Mouse (Mus musculus) megakaryocyte, embryonic 14.5 days (primary cell): ENCODE measurements around the gene Tab1.

Source experiments
- FLI1 ChIP-seq: IDR thresholded peaks from 2 replicates; pipeline ENCODE4 v1.6.1; 2012; ENCODE audit warnings: low read length, inconsistent platforms, mixed read lengths
- GATA1 ChIP-seq: IDR thresholded peaks from 3 replicates; pipeline ENCODE4 v1.6.1; 2012; ENCODE audit warnings: mixed read lengths, low read length, inconsistent platforms, borderline replicate concordance

GRCm38 (mm10) chr15:80105490-80106410 lies 27.2 kb upstream of the Tab1 start:
- TF ChIP-seq FLI1 (no peak), GATA1 (no peak)
